Comparison of ENCODE assay signal across 25 mouse cellular contexts in genomic region chr19:21315701-21316100, GRCm38 (mm10).
"Had no signal": no experiment of that assay in that cellular context is flagged by ENCODE, and none has a peak within 500 bp of the region (broad histone marks: within the 10 kb centered on the region; RNA-seq: fewer than 3 reads in every experiment).

No protein-coding gene starts in this region.

- H3K27ac ChIP-seq: gastrocnemius, adult 2 months; heart, embryonic 10.5 days; hindbrain, embryonic 10.5 days; hindbrain, embryonic 12.5 days; hindbrain, embryonic 14.5 days; intestine, embryonic 15.5 days; layer of hippocampus, adult 2 months; left cerebral cortex, adult 2 months; limb, embryonic 10.5 days; limb, embryonic 12.5 days; liver, embryonic 12.5 days; liver, embryonic 14.5 days had no signal

- H3K9me3 ChIP-seq: heart, embryonic 10.5 days; hindbrain, embryonic 10.5 days; hindbrain, embryonic 12.5 days; intestine, embryonic 15.5 days; limb, embryonic 10.5 days; limb, embryonic 12.5 days; liver, embryonic 12.5 days had no signal

- H3K4me1 ChIP-seq: heart, embryonic 10.5 days; heart, embryonic 12.5 days; hindbrain, embryonic 10.5 days; hindbrain, embryonic 12.5 days; intestine, embryonic 15.5 days; limb, embryonic 10.5 days; limb, embryonic 12.5 days; liver, embryonic 12.5 days had no signal

- H3K4me2 ChIP-seq: heart, embryonic 12.5 days; hindbrain, embryonic 12.5 days; hindbrain, embryonic 14.5 days; intestine, embryonic 15.5 days; limb, embryonic 12.5 days; liver, embryonic 12.5 days had no signal

- H3K9ac ChIP-seq: heart, embryonic 12.5 days; hindbrain, embryonic 12.5 days; hindbrain, embryonic 14.5 days; intestine, embryonic 15.5 days; limb, embryonic 12.5 days; liver, embryonic 12.5 days; liver, embryonic 14.5 days had no signal

- H3K27me3 ChIP-seq: heart, embryonic 12.5 days; hindbrain, embryonic 12.5 days; intestine, embryonic 15.5 days; limb, embryonic 12.5 days; liver, embryonic 12.5 days had no signal

- ATAC-seq: forebrain, embryonic 16.5 days; hindbrain, embryonic 16.5 days; inflammation-experienced regulatory T-cells, adult 6 months; intestine, embryonic 15.5 days; intestine, postnatal 0 days; liver, embryonic 12.5 days had no signal

- DNase-seq: gastrocnemius, adult 2 months; gastrocnemius, postnatal 10 days; gastrocnemius, postnatal 25 days; heart, adult 18-20 months; heart, postnatal 10 days; heart, postnatal 4 days; kidney, adult 8-10 months; kidney, postnatal 4 days; liver had no signal

- H3K4me3 ChIP-seq: gastrocnemius, adult 2 months; heart, embryonic 10.5 days; heart, embryonic 12.5 days; hindbrain, embryonic 10.5 days; hindbrain, embryonic 12.5 days; intestine, embryonic 15.5 days; layer of hippocampus, adult 2 months; left cerebral cortex, adult 2 months; limb, embryonic 10.5 days; limb, embryonic 12.5 days; liver, embryonic 12.5 days had no signal

- H3K36me3 ChIP-seq: heart, embryonic 10.5 days; heart, embryonic 12.5 days; hindbrain, embryonic 10.5 days; hindbrain, embryonic 12.5 days; intestine, embryonic 15.5 days; limb, embryonic 10.5 days; limb, embryonic 12.5 days; liver, embryonic 12.5 days had no signal
